8 mouse cellular contexts compared by ENCODE assay signal in genomic region chr12:12904512-12904953, GRCm38 (mm10). TPM values are rescaled to one million over a fixed set of nuclear protein-coding genes. Genes with fewer than 3 reads are reported as not detected.
A peak's percentile ranks its signal among the peaks of the same experiment; 100 is the strongest.
DNase-seq lines count a peak whose midpoint lies in the region; ATAC-seq and TF ChIP-seq lines count a peak whose summit lies in the region.

No protein-coding gene starts in this region.

- H3K4me2 ChIP-seq in heart, embryonic 11.5 days, result peak overlapping the region; percentile 85
- peak overlapping the region; percentile 44 for H3K4me2 ChIP-seq in kidney, embryonic 14.5 days (replicated peaks; ENCODE audit: low read depth, low read length)
- peak overlapping the region; percentile 54 for H3K4me2 ChIP-seq in limb, embryonic 11.5 days (ENCODE audit: low read depth, severe bottlenecking)

- H3K27me3 ChIP-seq in heart, embryonic 11.5 days (ENCODE audit: control insufficient read depth, insufficient read depth, low read length), result no peaks in the 10 kb centered on the region; the same call in 1 of the 2 replicates
- no peaks in the 10 kb centered on the region for H3K27me3 ChIP-seq in kidney, embryonic 14.5 days (ENCODE audit: control insufficient read depth, insufficient read depth, low read length)
- no peaks in the 10 kb centered on the region for H3K27me3 ChIP-seq in limb, embryonic 11.5 days (ENCODE audit: control insufficient read depth, insufficient read depth, low read length)

- 6% methylated on average over 23 of the region's 23 CpGs for WGBS in heart, embryonic 11.5 days (ENCODE audit: insufficient replicate concordance)
- WGBS in kidney, embryonic 14.5 days, result 5% methylated on average over 23 of the region's 23 CpGs
- 6% methylated on average over 23 of the region's 23 CpGs for WGBS in limb, embryonic 11.5 days

- peak overlapping the region; percentile 70 for H3K9ac ChIP-seq in heart, embryonic 11.5 days (ENCODE audit: low read depth, low read length)
- H3K9ac ChIP-seq in kidney, embryonic 14.5 days (ENCODE audit: low read depth, low read length), result peak overlapping the region; percentile 52
- peak overlapping the region; percentile 62 for H3K9ac ChIP-seq in limb, embryonic 11.5 days (ENCODE audit: low read length)

- ATAC-seq in heart, embryonic 11.5 days (replicated peaks; ENCODE audit: insufficient number of reproducible peaks, low FRiP score, low TSS enrichment), result peak; percentile 73
- ATAC-seq in kidney, embryonic 14.5 days (ENCODE audit: low FRiP score, low TSS enrichment), result peak; percentile 89
- ATAC-seq in limb, embryonic 11.5 days (ENCODE audit: insufficient number of reproducible peaks, low FRiP score, low TSS enrichment, low read depth), result peak; percentile 81; the same call in 1 of the 2 replicates

- H3K4me3 ChIP-seq in heart, embryonic 11.5 days (ENCODE audit: low read depth, low read length), result peak overlapping the region; percentile 38
- H3K4me3 ChIP-seq in kidney, embryonic 14.5 days (ENCODE audit: low read length), result peak overlapping the region; percentile 28
- peak overlapping the region; percentile 16; the same call in 1 of the 2 replicates for H3K4me3 ChIP-seq in limb, embryonic 11.5 days (ENCODE audit: low read depth, low read length)

- H3K36me3 ChIP-seq in heart, embryonic 11.5 days (ENCODE audit: control insufficient read depth, insufficient read depth, low read length), result no peaks in the 10 kb centered on the region
- no peaks in the 10 kb centered on the region for H3K36me3 ChIP-seq in kidney, embryonic 14.5 days (ENCODE audit: control insufficient read depth, insufficient read depth, low read length)
- H3K36me3 ChIP-seq in limb, embryonic 11.5 days (ENCODE audit: control insufficient read depth, insufficient read depth, low read length), result no peaks in the 10 kb centered on the region; the same call in 1 of the 2 replicates

- no peak for TF ChIP-seq CTCF in brain, embryonic 14.5 days (IDR thresholded peaks at IDR 0.05; ENCODE audit: borderline replicate concordance, extremely low read depth, insufficient read depth, insufficient read length)

- no peaks in the 10 kb centered on the region for H3K9me3 ChIP-seq in heart, embryonic 11.5 days (replicated peaks; ENCODE audit: control insufficient read depth, low read length)
- H3K9me3 ChIP-seq in kidney, embryonic 14.5 days (ENCODE audit: control insufficient read depth, low read length), result no peaks in the 10 kb centered on the region
- H3K9me3 ChIP-seq in limb, embryonic 11.5 days (ENCODE audit: control insufficient read depth, low read length), result no peaks in the 10 kb centered on the region

- H3K4me1 ChIP-seq in heart, embryonic 11.5 days (ENCODE audit: control insufficient read depth, insufficient read depth, low read length), result peaks cover 6% of the 10 kb centered on the region
- H3K4me1 ChIP-seq in kidney, embryonic 14.5 days (ENCODE audit: control insufficient read depth, insufficient read depth, low read length), result peaks cover 10% of the 10 kb centered on the region
- peaks cover 24% of the 10 kb centered on the region for H3K4me1 ChIP-seq in limb, embryonic 11.5 days (ENCODE audit: control insufficient read depth, insufficient read depth, low read length)

- DNase-seq in brain, embryonic 14.5 days (ENCODE audit: low read depth), result peak; percentile 98
- DNase-seq in fibroblast of lung, adult 2 months (ENCODE audit: low read depth), result peak; percentile 59
- peak; percentile 79 for DNase-seq in limb, embryonic 11.5 days (ENCODE audit: low spot score)
- DNase-seq in neural tube, embryonic 10.5 days (ENCODE audit: extremely low spot score, low spot score), result peak; percentile 82
- DNase-seq in testis, postnatal 14 days (ENCODE audit: low spot score), result peak; percentile 81
- DNase-seq in thymus, postnatal 25 days, result no peak

- no peak overlapping the region; the same call in 1 of the 2 replicates for H3K27ac ChIP-seq in heart, embryonic 11.5 days (ENCODE audit: low read depth, low read length)
- peak overlapping the region; percentile 52 for H3K27ac ChIP-seq in kidney, embryonic 14.5 days (ENCODE audit: low read depth, low read length)
- H3K27ac ChIP-seq in limb, embryonic 11.5 days (replicated peaks; ENCODE audit: low read depth, low read length), result peak overlapping the region; percentile 52

- no peak for TF ChIP-seq POLR2A in brain, embryonic 14.5 days (IDR thresholded peaks at IDR 0.05; ENCODE audit: borderline replicate concordance, extremely low read depth, insufficient read depth, insufficient read length, poor library complexity, severe bottlenecking)

RNA-seq across cellular contexts. Expression of gene Mycn, which starts 37.2 kb away (rescaled TPM):
- 57.0 and 85.2 TPM in 2 replicates for polyA plus RNA-seq in brain, embryonic 14.5 days (2012; rRNA removed)
- polyA plus RNA-seq in heart, embryonic 11.5 days (2014; fragmentation: Nextera tagmentation; extraction: Ambion mirVana), result 53.3 and 58.4 TPM in 2 replicates
- polyA plus RNA-seq in kidney, embryonic 14.5 days (2014; fragmentation: Nextera tagmentation; extraction: Ambion mirVana), result 88.2 and 104 TPM in 2 replicates
- 115 and 120 TPM in 2 replicates for polyA plus RNA-seq in limb, embryonic 11.5 days (2014; fragmentation: Nextera tagmentation; extraction: Ambion mirVana)
